Mouse (Mus musculus): ENCODE measurements around the gene Pank3.
A peak's percentile ranks its signal among the peaks of the same experiment; 100 is the strongest.

Gene Pank3

GRCm38 (mm10) chr11:35776452-35776851 lies 7.2 kb downstream of the Pank3 start:
- no peak for DNase-seq (ENCODE audit: low read depth, low spot score)

GRCm38 (mm10) chr11:35780336-35780735 lies 11.1 kb downstream of the Pank3 start:
- no peak for DNase-seq (ENCODE audit: low read depth, low spot score)

GRCm38 (mm10) chr11:35782444-35782843 lies 13.2 kb downstream of the Pank3 start:
- no peak for DNase-seq (ENCODE audit: low read depth, low spot score)

GRCm38 (mm10) chr11:35783038-35783437 lies 13.8 kb downstream of the Pank3 start:
- no peak for DNase-seq (ENCODE audit: low read depth, low spot score)

GRCm38 (mm10) chr11:35784002-35784401 lies 14.7 kb downstream of the Pank3 start:
- DNase-seq (ENCODE audit: low read depth, low spot score), result no peak

- DNase-seq (ENCODE audit: low read depth, low spot score), result no peak
These were observed 15.3 kb downstream of the Pank3 start for GRCm38 (mm10) chr11:35784537-35784936.

- no peak for DNase-seq (ENCODE audit: low read depth, low spot score)
These were observed 19.2 kb downstream of the Pank3 start for GRCm38 (mm10) chr11:35788443-35788842.

GRCm38 (mm10) chr11:35792800-35793199 lies 23.5 kb downstream of the Pank3 start:
- peak; percentile 23 for DNase-seq (ENCODE audit: low read depth, low spot score)

GRCm38 (mm10) chr11:35797751-35798494 lies 28.6 kb downstream of the Pank3 start:
- no peak for DNase-seq (ENCODE audit: low read depth, low spot score)

GRCm38 (mm10) chr11:35798495-35798820 lies 29.2 kb downstream of the Pank3 start:
- DNase-seq (ENCODE audit: low read depth, low spot score), result no peak

GRCm38 (mm10) chr11:35798874-35799273 lies 29.6 kb downstream of the Pank3 start, which contains the start of gene Fbll1:
Gene Fbll1, minus strand, starts transcription at chr11:35798884.
- no peak for DNase-seq (ENCODE audit: low read depth, low spot score)

- DNase-seq (ENCODE audit: low read depth, low spot score), result no peak
These were observed 32.0 kb downstream of the Pank3 start for GRCm38 (mm10) chr11:35801332-35801731.

- no peak for DNase-seq (ENCODE audit: low read depth, low spot score)
These were observed 42.2 kb downstream of the Pank3 start for GRCm38 (mm10) chr11:35811458-35811857.

GRCm38 (mm10) chr11:35816316-35816715 lies 47.0 kb downstream of the Pank3 start:
- DNase-seq (ENCODE audit: low read depth, low spot score), result no peak

GRCm38 (mm10) chr11:35827714-35828113 lies 58.4 kb downstream of the Pank3 start:
- DNase-seq (ENCODE audit: low read depth, low spot score), result no peak

- no peak for DNase-seq (ENCODE audit: low read depth, low spot score)
These were observed 62.9 kb downstream of the Pank3 start for GRCm38 (mm10) chr11:35832139-35832538.

GRCm38 (mm10) chr11:35833270-35833669 lies 64.0 kb downstream of the Pank3 start:
- DNase-seq (ENCODE audit: low read depth, low spot score), result no peak

- peak; percentile 94 for DNase-seq (ENCODE audit: low read depth, low spot score)
These were observed 64.9 kb downstream of the Pank3 start, which contains the start of gene Rars for GRCm38 (mm10) chr11:35834022-35834760. Gene Rars, minus strand, starts transcription at chr11:35834506.

- DNase-seq (ENCODE audit: low read depth, low spot score), result peak; percentile 42
These were observed 68.2 kb downstream of the Pank3 start for GRCm38 (mm10) chr11:35837156-35838126.

- peak; percentile 95 for DNase-seq (ENCODE audit: low read depth, low spot score)
These were observed 69.4 kb downstream of the Pank3 start for GRCm38 (mm10) chr11:35838345-35839338.

- peak; percentile 51 for DNase-seq (ENCODE audit: low read depth, low spot score)
These were observed 71.0 kb downstream of the Pank3 start for GRCm38 (mm10) chr11:35840282-35840681.

Data from A20 (cell line).